Mouse (Mus musculus) myocyte (in vitro differentiated cells): ENCODE measurements around the gene Upk1b. TPM values are rescaled to one million over a fixed set of nuclear protein-coding genes. Genes with fewer than 3 reads are reported as not detected.

Experiments
- H3K27me3 ChIP-seq: one replicate; pipeline ENCODE4 v1.6.1; 2011; ENCODE audit not compliant: control insufficient read depth, insufficient read depth, insufficient read length
- H3K36me3 ChIP-seq: one replicate; pipeline ENCODE4 v1.6.1; 2011; ENCODE audit not compliant: control insufficient read depth, insufficient read depth
- H3K4me2 ChIP-seq: one replicate; pipeline ENCODE4 v1.6.1; 2011; ENCODE audit warnings: low read depth, control low read depth
- H3K4me3 ChIP-seq: one replicate; pipeline ENCODE4 v1.5.1; 2011; ENCODE audit warnings: mild to moderate bottlenecking, control low read depth, moderate library complexity
- H3K79me2 ChIP-seq: one replicate; pipeline ENCODE4 v1.6.1; 2011; ENCODE audit not compliant: control insufficient read depth, insufficient read depth
- H3ac ChIP-seq: one replicate; pipeline ENCODE4 v1.6.1; 2011; ENCODE audit not compliant: control insufficient read depth, insufficient read length
- CEBPB ChIP-seq: IDR thresholded peaks from 2 replicates; pipeline ENCODE4 v1.6.1; 2011; ENCODE audit warnings: mild to moderate bottlenecking, moderate library complexity; ENCODE audit not compliant: poor library complexity, insufficient read depth, severe bottlenecking
- E2F4 ChIP-seq: IDR thresholded peaks from one replicate; pipeline ENCODE4 v1.6.1; 2011; ENCODE audit warnings: mild to moderate bottlenecking, control low read depth, moderate library complexity; ENCODE audit not compliant: insufficient read depth
- MAX ChIP-seq: IDR thresholded peaks from one replicate; pipeline ENCODE4 v1.6.1; 2011; ENCODE audit warnings: low read depth, mild to moderate bottlenecking, control low read depth
- MYOD1 ChIP-seq, 3 experiments: IDR thresholded peaks; one replicate each; pipeline ENCODE4 v1.6.1; 2011; ENCODE audit warnings: control low read depth in 2 of 3, low read depth in 2 of 3, mild to moderate bottlenecking in 2 of 3, moderate library complexity in 1 of 3; ENCODE audit not compliant: insufficient read length in 2 of 3, control insufficient read depth in 1 of 3
- MYOG ChIP-seq, 3 experiments: IDR thresholded peaks; one replicate each; pipeline ENCODE4 v1.6.1; 2011; ENCODE audit warnings: control low read depth in 2 of 3, low read depth in 2 of 3, mild to moderate bottlenecking in 2 of 3; ENCODE audit not compliant: insufficient read length in 2 of 3, control insufficient read depth in 1 of 3, insufficient read depth in 1 of 3
- POLR2A ChIP-seq: IDR thresholded peaks from one replicate; pipeline ENCODE4 v1.6.1; 2011; ENCODE audit warnings: low read depth, mild to moderate bottlenecking, control low read depth, moderate library complexity; ENCODE audit not compliant: insufficient read length
- POLR2AphosphoS2 ChIP-seq: IDR thresholded peaks from one replicate; pipeline ENCODE4 v1.6.1; 2011; ENCODE audit warnings: low read depth, control low read depth; ENCODE audit not compliant: insufficient read length
- REST ChIP-seq: IDR thresholded peaks from one replicate; pipeline ENCODE4 v1.6.1; 2011; ENCODE audit warnings: mild to moderate bottlenecking, control low read depth, moderate library complexity; ENCODE audit not compliant: insufficient read depth, insufficient read length
- SRF ChIP-seq: IDR thresholded peaks from one replicate; pipeline ENCODE4 v1.6.1; 2011; ENCODE audit warnings: low read depth; ENCODE audit not compliant: control insufficient read depth, insufficient read length
- TCF12 ChIP-seq: IDR thresholded peaks from one replicate; pipeline ENCODE4 v1.6.1; 2011; ENCODE audit warnings: mild to moderate bottlenecking, control low read depth; ENCODE audit not compliant: poor library complexity, insufficient read depth, severe bottlenecking
- TCF3 ChIP-seq: IDR thresholded peaks from one replicate; pipeline ENCODE4 v1.6.1; 2011; ENCODE audit warnings: low read depth, control low read depth; ENCODE audit not compliant: insufficient read length
- USF1 ChIP-seq: IDR thresholded peaks from one replicate; pipeline ENCODE4 v1.6.1; 2011; ENCODE audit warnings: low read depth, mild to moderate bottlenecking, control low read depth, moderate library complexity
- polyA plus RNA-seq: library from polyadenylated mRNA; unstranded; fragments of >200 nt; fragmentation: generic; extraction: Trizol; gene quantifications from one replicate; pipeline ENCODE4 v1.2.1, GENCODE M21; 2012; ENCODE audit warnings: missing spikeins

The Upk1b gene
- polyA plus RNA-seq, 1 experiment: 0.44 TPM

- Histone ChIP-seq H3K4me3 (no peak overlapping the region), H3K4me2 (no peak overlapping the region)
Observed at GRCm38 (mm10) chr16:38755452-38756176, 44.5 kb downstream of the Upk1b start.

GRCm38 (mm10) chr16:38753631-38754030, 46.5 kb downstream of the Upk1b start:
- H3K79me2 ChIP-seq: no peaks in the 10 kb centered on the region
- no peak overlapping the region for H3K4me2 ChIP-seq
- no peaks in the 10 kb centered on the region for H3K27me3 ChIP-seq
- no peak overlapping the region for H3ac ChIP-seq
- H3K4me3 ChIP-seq: no peak overlapping the region
- TF ChIP-seq USF1: no peak
- TF ChIP-seq MYOG (IDR thresholded peaks at IDR 0.05; ENCODE audit: control insufficient read depth in 1 of 3, insufficient read depth in 1 of 3, insufficient read length in 2 of 3, low read depth in 2 of 3): peak in 1 of 3 experiments; percentile 64
- TF ChIP-seq MYOD1 (IDR thresholded peaks at IDR 0.05; ENCODE audit: control insufficient read depth in 1 of 3, insufficient read length in 2 of 3, low read depth in 2 of 3): peak in 1 of 3 experiments; percentile 6
- TF ChIP-seq E2F4: no peak
- H3K36me3 ChIP-seq: no peaks in the 10 kb centered on the region

More at GRCm38 (mm10) chr16:38755452-38756176, 44.5 kb downstream of the Upk1b start:
- Histone ChIP-seq H3K79me2 (no peaks in the 10 kb centered on the region), H3ac (no peak overlapping the region), H3K27me3 (no peaks in the 10 kb centered on the region), H3K36me3 (no peaks in the 10 kb centered on the region)
- no peak for TF ChIP-seq MAX
- TF ChIP-seq MYOD1 (IDR thresholded peaks at IDR 0.05; ENCODE audit: control insufficient read depth in 1 of 3, insufficient read length in 2 of 3, low read depth in 2 of 3): no peak

GRCm38 (mm10) chr16:38750803-38751202, 49.3 kb downstream of the Upk1b start:
- Histone ChIP-seq H3K4me2 (no peak overlapping the region), H3K27me3 (no peaks in the 10 kb centered on the region), H3K36me3 (no peaks in the 10 kb centered on the region), H3K4me3 (no peak overlapping the region), H3ac (no peak overlapping the region), H3K79me2 (no peaks in the 10 kb centered on the region)
- TF ChIP-seq MYOD1 (IDR thresholded peaks at IDR 0.05; ENCODE audit: control insufficient read depth in 1 of 3, insufficient read length in 2 of 3, low read depth in 2 of 3): no peak
- no peak for TF ChIP-seq SRF
- TF ChIP-seq CEBPB: no peak
- TF ChIP-seq POLR2A: no peak
- TF ChIP-seq E2F4: no peak
- no peak for TF ChIP-seq REST
- no peak for TF ChIP-seq USF1
- TF ChIP-seq TCF3: no peak
- no peak for TF ChIP-seq POLR2AphosphoS2
- TF ChIP-seq MAX: no peak
- no peak for TF ChIP-seq TCF12
- no peak for TF ChIP-seq MYOG (IDR thresholded peaks at IDR 0.05; ENCODE audit: control insufficient read depth in 1 of 3, insufficient read depth in 1 of 3, insufficient read length in 2 of 3, low read depth in 2 of 3)

GRCm38 (mm10) chr16:38743941-38744673, 56.0 kb downstream of the Upk1b start:
- Histone ChIP-seq H3K4me2 (no peak overlapping the region), H3K79me2 (no peaks in the 10 kb centered on the region), H3ac (no peak overlapping the region), H3K36me3 (no peaks in the 10 kb centered on the region), H3K27me3 (no peaks in the 10 kb centered on the region), H3K4me3 (no peak overlapping the region)
- no peak for TF ChIP-seq MYOG (IDR thresholded peaks at IDR 0.05; ENCODE audit: control insufficient read depth in 1 of 3, insufficient read depth in 1 of 3, insufficient read length in 2 of 3, low read depth in 2 of 3)
- TF ChIP-seq POLR2AphosphoS2: no peak
- TF ChIP-seq TCF3: no peak
- no peak for TF ChIP-seq POLR2A
- no peak for TF ChIP-seq CEBPB
- no peak for TF ChIP-seq USF1
- no peak for TF ChIP-seq TCF12
- no peak for TF ChIP-seq E2F4
- no peak for TF ChIP-seq MYOD1 (IDR thresholded peaks at IDR 0.05; ENCODE audit: control insufficient read depth in 1 of 3, insufficient read length in 2 of 3, low read depth in 2 of 3)
- TF ChIP-seq MAX: no peak
- TF ChIP-seq SRF: no peak
- TF ChIP-seq REST: no peak

- Histone ChIP-seq H3K79me2 (no peaks in the 10 kb centered on the region), H3K4me2 (peak overlapping the region; percentile 96), H3K27me3 (no peaks in the 10 kb centered on the region), H3K36me3 (no peaks in the 10 kb centered on the region), H3K4me3 (peak overlapping the region; percentile 28), H3ac (peak overlapping the region; percentile 3)
- peak in 2 of 3 experiments; percentile 44 to 59 for TF ChIP-seq MYOD1 (IDR thresholded peaks at IDR 0.05; ENCODE audit: control insufficient read depth in 1 of 3, insufficient read length in 2 of 3, low read depth in 2 of 3)
- no peak for TF ChIP-seq E2F4
- peak in 1 of 3 experiments; percentile 39 for TF ChIP-seq MYOG (IDR thresholded peaks at IDR 0.05; ENCODE audit: control insufficient read depth in 1 of 3, insufficient read depth in 1 of 3, insufficient read length in 2 of 3, low read depth in 2 of 3)
- TF ChIP-seq TCF12: no peak
- no peak for TF ChIP-seq CEBPB
- no peak for TF ChIP-seq REST
Observed at GRCm38 (mm10) chr16:38742659-38743131, 57.4 kb downstream of the Upk1b start.
